In genomic region chr9:107534408-107535202, GRCm38 (mm10) we compare ENCODE assay signal across 8 mouse cellular contexts. TPM values are rescaled to one million over a fixed set of nuclear protein-coding genes. Genes with fewer than 3 reads are reported as not detected.
DNase-seq lines count a peak whose midpoint lies in the region; ATAC-seq lines count a peak whose summit lies in the region.

No protein-coding gene starts in this region.

- DNase-seq in spleen, adult 12 weeks (ENCODE audit: low spot score), result peak; percentile 24
- no peak for DNase-seq in spleen, adult 18-20 months
- DNase-seq in cerebellum, adult 9-11 months, result peak; percentile 68
- DNase-seq in left cerebral cortex, adult 9 months (ENCODE audit: low spot score in 2 of 2), result no peak
- DNase-seq in urinary bladder, postnatal 4 days (ENCODE audit: low spot score in 2 of 2), result no peak

- H3K27ac ChIP-seq in heart, embryonic 12.5 days (ENCODE audit: poor library complexity, severe bottlenecking), result peak overlapping the region; percentile 73
- peak overlapping the region; percentile 75 for H3K27ac ChIP-seq in limb, embryonic 13.5 days
- peak overlapping the region; percentile 69 for H3K27ac ChIP-seq in midbrain, embryonic 16.5 days (ENCODE audit: low read length)

- no peaks in the 10 kb centered on the region for H3K9me3 ChIP-seq in heart, embryonic 12.5 days (replicated peaks)
- no peaks in the 10 kb centered on the region for H3K9me3 ChIP-seq in limb, embryonic 13.5 days
- H3K9me3 ChIP-seq in midbrain, embryonic 16.5 days (replicated peaks; ENCODE audit: control insufficient read depth, low read length, poor library complexity, severe bottlenecking), result no peaks in the 10 kb centered on the region

- peaks cover 25% of the 10 kb centered on the region for H3K4me1 ChIP-seq in heart, embryonic 12.5 days (replicated peaks)
- H3K4me1 ChIP-seq in limb, embryonic 13.5 days, result peaks cover 29% of the 10 kb centered on the region
- peaks cover 21% of the 10 kb centered on the region for H3K4me1 ChIP-seq in midbrain, embryonic 16.5 days (ENCODE audit: control insufficient read depth, insufficient read depth, low read length)

- H3K9ac ChIP-seq in heart, embryonic 12.5 days, result peak overlapping the region; percentile 92
- H3K9ac ChIP-seq in limb, embryonic 13.5 days, result peak overlapping the region; percentile 94
- H3K9ac ChIP-seq in midbrain, embryonic 16.5 days (ENCODE audit: low read depth, low read length), result peak overlapping the region; percentile 86

- peaks cover 31% of the 10 kb centered on the region for H3K36me3 ChIP-seq in heart, embryonic 12.5 days
- peaks cover 32% of the 10 kb centered on the region for H3K36me3 ChIP-seq in limb, embryonic 13.5 days
- peaks cover 14% of the 10 kb centered on the region for H3K36me3 ChIP-seq in midbrain, embryonic 16.5 days (ENCODE audit: control insufficient read depth, insufficient read depth, low read length)

- ATAC-seq in heart, embryonic 12.5 days (ENCODE audit: insufficient number of reproducible peaks, low FRiP score), result peak; percentile 17
- ATAC-seq in limb, embryonic 13.5 days (ENCODE audit: low FRiP score, low read depth), result no peak
- no peak; the same call in 1 of the 2 replicates for ATAC-seq in midbrain, embryonic 16.5 days

- 0% methylated on average over 40 of the region's 40 CpGs for WGBS in heart, embryonic 12.5 days
- 1% methylated on average over 40 of the region's 40 CpGs for WGBS in limb, embryonic 13.5 days
- under 1% methylated on average over 40 of the region's 40 CpGs for WGBS in midbrain, embryonic 16.5 days

- peak overlapping the region; percentile 91 for H3K4me2 ChIP-seq in heart, embryonic 12.5 days
- peak overlapping the region; percentile 99 for H3K4me2 ChIP-seq in limb, embryonic 13.5 days (replicated peaks)
- H3K4me2 ChIP-seq in midbrain, embryonic 16.5 days (ENCODE audit: low read length), result peak overlapping the region; percentile 98

- H3K27me3 ChIP-seq in heart, embryonic 12.5 days (replicated peaks), result no peaks in the 10 kb centered on the region
- H3K27me3 ChIP-seq in limb, embryonic 13.5 days, result peaks cover 4% of the 10 kb centered on the region
- H3K27me3 ChIP-seq in midbrain, embryonic 16.5 days (ENCODE audit: control insufficient read depth, insufficient read depth, low read depth, low read length), result no peaks in the 10 kb centered on the region

- H3K4me3 ChIP-seq in heart, embryonic 12.5 days, result peak overlapping the region; percentile 79
- H3K4me3 ChIP-seq in limb, embryonic 13.5 days, result peak overlapping the region; percentile 94
- peak overlapping the region; percentile 88 for H3K4me3 ChIP-seq in midbrain, embryonic 16.5 days (ENCODE audit: low read depth, low read length)

RNA-seq across cellular contexts. Expression of gene Tmem115, which starts 0.9 kb away (rescaled TPM):
- 37.5 and 41.2 TPM in 2 replicates for polyA plus RNA-seq in heart, embryonic 12.5 days (2016; fragmentation: Nextera tagmentation; extraction: Ambion mirVana)
- 46.9 and 47.8 TPM in 2 replicates for polyA plus RNA-seq in limb, embryonic 13.5 days (2015; fragmentation: Nextera tagmentation; extraction: Ambion mirVana)
- polyA plus RNA-seq in midbrain, embryonic 16.5 days (2015; fragmentation: Nextera tagmentation; extraction: Ambion mirVana), result 45.2 and 47.2 TPM in 2 replicates

RNA-seq across cellular contexts. Expression of gene Cyb561d2, which starts 7.4 kb away (rescaled TPM):
- polyA plus RNA-seq in heart, embryonic 12.5 days (2016; fragmentation: Nextera tagmentation; extraction: Ambion mirVana), result 16.6 and 18.4 TPM in 2 replicates
- 21.1 and 21.2 TPM in 2 replicates for polyA plus RNA-seq in limb, embryonic 13.5 days (2015; fragmentation: Nextera tagmentation; extraction: Ambion mirVana)
- polyA plus RNA-seq in midbrain, embryonic 16.5 days (2015; fragmentation: Nextera tagmentation; extraction: Ambion mirVana), result 44.4 and 50.7 TPM in 2 replicates

RNA-seq across cellular contexts. Expression of gene Nprl2, which starts 7.4 kb away (rescaled TPM):
- polyA plus RNA-seq in heart, embryonic 12.5 days (2016; fragmentation: Nextera tagmentation; extraction: Ambion mirVana), result 24.4 and 25.1 TPM in 2 replicates
- 41.8 and 44.2 TPM in 2 replicates for polyA plus RNA-seq in limb, embryonic 13.5 days (2015; fragmentation: Nextera tagmentation; extraction: Ambion mirVana)
- polyA plus RNA-seq in midbrain, embryonic 16.5 days (2015; fragmentation: Nextera tagmentation; extraction: Ambion mirVana), result 76.2 and 82.2 TPM in 2 replicates

RNA-seq across cellular contexts. Expression of gene Zmynd10, which starts 12.5 kb away (rescaled TPM):
- polyA plus RNA-seq in heart, embryonic 12.5 days (2016; fragmentation: Nextera tagmentation; extraction: Ambion mirVana), result 0.22 and 0.35 TPM in 2 replicates
- polyA plus RNA-seq in limb, embryonic 13.5 days (2015; fragmentation: Nextera tagmentation; extraction: Ambion mirVana), result 1.7 and 2.1 TPM in 2 replicates
- 3.5 and 6.1 TPM in 2 replicates for polyA plus RNA-seq in midbrain, embryonic 16.5 days (2015; fragmentation: Nextera tagmentation; extraction: Ambion mirVana)

RNA-seq across cellular contexts. Expression of gene Rassf1, which starts 16.8 kb away (rescaled TPM):
- polyA plus RNA-seq in heart, embryonic 12.5 days (2016; fragmentation: Nextera tagmentation; extraction: Ambion mirVana), result 48.2 and 49.0 TPM in 2 replicates
- polyA plus RNA-seq in limb, embryonic 13.5 days (2015; fragmentation: Nextera tagmentation; extraction: Ambion mirVana), result 77.1 and 83.2 TPM in 2 replicates
- polyA plus RNA-seq in midbrain, embryonic 16.5 days (2015; fragmentation: Nextera tagmentation; extraction: Ambion mirVana), result 45.3 and 49.4 TPM in 2 replicates

Comparison
In these comparisons a context has a peak if more than half of its experiments do, and no peak if none do; other contexts are left out.
1. DNase-seq: peak in spleen, adult 12 weeks (single experiment) and cerebellum, adult 9-11 months (single experiment); none in spleen, adult 18-20 months (0 of 2), left cerebral cortex, adult 9 months (0 of 2) and urinary bladder, postnatal 4 days (0 of 2).
2. Peak in every context shown above with its lines, with median percentiles within 50 percentile points of each other: H3K27ac ChIP-seq, H3K4me2 ChIP-seq, H3K4me3 ChIP-seq and H3K9ac ChIP-seq.